Mouse (Mus musculus) adrenal gland (tissue): ENCODE measurements around the gene Ifit2.
"Not testable (repeated sequence)": the region's sequence is repeated elsewhere in the genome, so short reads cannot be mapped to it uniquely, and the experiment has no call there.

ENCODE experiments used
- intact Hi-C: fragments of 180-260 bp; cut with DNase I; formaldehyde crosslinking; loops from one replicate; pipeline ENCODE4 v1.15.1; 2025

The Ifit2 gene

DNA sequence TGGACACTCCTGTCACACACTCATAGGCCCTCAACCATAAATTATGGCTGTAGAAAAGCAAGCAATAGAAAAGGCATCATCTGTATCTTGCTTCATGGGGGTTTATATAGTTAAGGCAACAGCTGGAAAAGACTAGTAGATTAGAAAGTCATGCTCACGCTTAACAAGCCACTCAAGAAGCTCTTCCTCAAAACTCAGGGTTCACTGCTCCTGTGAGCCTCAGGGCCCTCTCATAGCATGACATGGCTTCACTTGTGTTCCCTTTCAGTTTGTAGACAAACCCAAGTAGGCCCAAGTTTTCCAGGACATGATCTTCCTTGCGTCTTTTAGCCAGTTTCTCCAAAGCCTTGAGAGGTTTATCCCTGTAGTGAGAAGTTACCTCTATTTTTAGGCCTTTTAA lies 43.0 kb downstream of the Ifit2 start:
- intact Hi-C loops: no loop called here

DNA sequence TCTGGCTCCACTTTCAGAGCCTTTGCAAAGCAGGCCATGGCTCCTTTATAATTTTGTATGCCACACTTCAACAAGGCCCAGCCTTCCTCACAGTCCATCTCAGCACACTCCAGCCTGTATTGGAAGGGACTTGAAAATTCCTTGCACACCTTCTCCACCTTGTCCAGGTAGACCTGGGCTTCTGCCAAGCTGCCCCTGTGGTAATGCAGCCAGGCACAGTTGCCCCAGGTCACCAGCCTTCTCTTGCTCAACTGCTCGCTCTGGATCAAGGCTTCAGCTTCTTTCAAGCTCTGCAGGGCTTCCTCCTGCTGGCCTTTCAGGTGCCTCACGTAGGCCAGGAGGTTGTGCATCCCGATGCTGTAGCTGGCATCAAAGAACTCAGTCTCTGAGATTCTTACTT lies 44.0 kb downstream of the Ifit2 start:
- intact Hi-C loops: not testable (repeated sequence)

- intact Hi-C loops: no loop called here
These were observed 46.3 kb downstream of the Ifit2 start for GRCm38 (mm10) chr19:34596811-34597210.

- intact Hi-C loops: no loop called here
These were observed 47.8 kb downstream of the Ifit2 start for GRCm38 (mm10) chr19:34598341-34598740.

- intact Hi-C loops: not testable (repeated sequence)
These were observed 48.8 kb downstream of the Ifit2 start for GRCm38 (mm10) chr19:34599250-34599649.

GRCm38 (mm10) chr19:34601888-34602287 lies 51.4 kb downstream of the Ifit2 start, which contains the start of gene Ifit1bl1:
Ifit1bl1 (minus strand) TSS chr19:34601956.
- intact Hi-C loops: not testable (repeated sequence)

DNA sequence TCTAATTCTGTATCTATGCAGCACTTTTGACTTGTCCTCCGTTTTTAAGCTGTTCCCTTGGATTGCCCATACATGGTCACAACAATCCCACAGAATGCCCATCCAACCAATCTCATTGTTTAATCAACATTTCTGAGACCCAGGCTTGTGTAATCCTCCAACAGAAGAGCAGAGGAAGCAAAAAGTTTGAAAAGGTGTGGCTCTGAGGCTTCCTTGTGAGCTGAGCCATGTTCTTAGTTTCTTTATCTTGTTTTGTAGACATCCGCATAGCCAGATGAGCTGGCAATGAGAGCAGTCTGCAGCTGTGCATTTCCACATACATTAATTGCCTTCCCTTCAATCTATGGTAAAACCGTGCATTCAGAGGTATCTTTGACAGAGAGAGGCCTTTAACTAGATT lies 55.0 kb downstream of the Ifit2 start:
- intact Hi-C loops: no loop called here

GRCm38 (mm10) chr19:34607237-34608051 lies 57.0 kb downstream of the Ifit2 start, which contains the start of gene Ifit3b:
Ifit3b (plus strand) TSS chr19:34607970.
- intact Hi-C loops: not testable (repeated sequence)

GRCm38 (mm10) chr19:34610118-34610517 lies 59.6 kb downstream of the Ifit2 start:
- intact Hi-C loops: not testable (repeated sequence)

- intact Hi-C loops: not testable (repeated sequence)
These were observed 61.9 kb downstream of the Ifit2 start for GRCm38 (mm10) chr19:34612243-34613001.

DNA sequence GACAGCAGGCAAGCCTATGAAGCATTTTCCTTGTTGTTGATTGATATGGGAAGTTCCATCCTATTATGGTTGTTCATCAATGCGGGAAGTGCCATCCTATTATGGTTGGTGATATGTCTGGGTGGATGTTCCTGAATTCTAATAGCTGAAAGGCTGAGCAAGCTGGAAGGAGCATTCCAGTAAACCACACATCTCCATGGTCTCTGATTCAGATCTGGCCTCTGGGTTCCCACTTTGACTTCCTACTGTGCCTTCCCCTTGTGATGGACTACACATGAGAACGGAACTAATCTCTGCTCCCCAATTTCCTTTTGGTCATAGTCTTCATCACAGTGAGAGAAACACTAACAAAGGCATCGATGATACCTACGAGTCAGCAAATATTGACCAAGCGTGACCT lies 70.4 kb downstream of the Ifit2 start:
- intact Hi-C loops: no loop called here

GRCm38 (mm10) chr19:34623781-34624180 lies 73.3 kb downstream of the Ifit2 start:
- intact Hi-C loops: no loop called here

GRCm38 (mm10) chr19:34624663-34625062 lies 74.2 kb downstream of the Ifit2 start:
- intact Hi-C loops: no loop called here
